Mouse (Mus musculus) layer of hippocampus, postnatal 10 days (tissue): ENCODE results near the gene Lats2. TPM values are rescaled to one million over a fixed set of nuclear protein-coding genes. Genes with fewer than 3 reads are reported as not detected.
"Not testable (repeated sequence)": the region's sequence is repeated elsewhere in the genome, so short reads cannot be mapped to it uniquely, and the experiment has no call there.

Source experiments
- DNase-seq, 2 experiments: peaks; one replicate each; pipeline ENCODE4 v3.0.0; 2021; ENCODE audit warnings: low spot score in 2 of 2
- long read RNA-seq: library from polyadenylated mRNA; stranded (forward); transcript quantifications from one replicate; pipeline ENCODE4 v2.0.0, GENCODE M21; 2023
- total RNA-seq, 2 experiments: library from RNA; stranded (reverse); gene quantifications; 2 replicates each; pipeline ENCODE4 v1.2.3; 2021

The Lats2 gene
- total RNA-seq = 10 to 100 TPM; 20.7 to 25.5 TPM
- long read RNA-seq, full-length matches to known transcripts = 4 of 9 reads
- long read RNA-seq, partial matches to known transcripts = 4 of 9 reads
- long read RNA-seq, other reads (novel, unspliced or antisense) = 1 of 9 reads

GRCm38 (mm10) chr14:57758237-57758636 lies at the start of gene Lats2:
TSS of gene Lats2 (minus strand) at chr14:57758388.
- DNase-seq = no peak

- DNase-seq = no peak
Measured at GRCm38 (mm10) chr14:57803731-57804130, 45.5 kb upstream of the Lats2 start.

GRCm38 (mm10) chr14:57797991-57798931 lies 40.1 kb upstream of the Lats2 start, which contains the start of gene Sap18:
TSS of gene Sap18 (plus strand) at chr14:57798180.
- DNase-seq = peak; percentile 94 to 96

- peak in 1 of 2 experiments; percentile 28 for DNase-seq
Measured at GRCm38 (mm10) chr14:57797551-57797950, 39.4 kb upstream of the Lats2 start.

GRCm38 (mm10) chr14:57791171-57791570 lies 33.0 kb upstream of the Lats2 start:
- DNase-seq = no peak

GRCm38 (mm10) chr14:57789759-57790158 lies 31.6 kb upstream of the Lats2 start:
- DNase-seq = no peak

GRCm38 (mm10) chr14:57789311-57789710 lies 31.1 kb upstream of the Lats2 start:
- DNase-seq = no peak

- no peak for DNase-seq
Measured at GRCm38 (mm10) chr14:57787406-57787805, 29.2 kb upstream of the Lats2 start.

- no peak for DNase-seq
Measured at GRCm38 (mm10) chr14:57772157-57772815, 14.1 kb upstream of the Lats2 start.

GRCm38 (mm10) chr14:57769102-57769501 lies 10.9 kb upstream of the Lats2 start:
- DNase-seq = no peak

- DNase-seq = no peak
Measured at GRCm38 (mm10) chr14:57760447-57761412, 2.5 kb upstream of the Lats2 start.

GRCm38 (mm10) chr14:57756094-57756493 lies 2.1 kb downstream of the Lats2 start:
- DNase-seq = no peak

GRCm38 (mm10) chr14:57755661-57756060 lies 2.5 kb downstream of the Lats2 start:
- DNase-seq = no peak

- DNase-seq = no peak
Measured at GRCm38 (mm10) chr14:57753351-57753992, 4.7 kb downstream of the Lats2 start.

- not testable (repeated sequence) for DNase-seq
Measured at GRCm38 (mm10) chr14:57751006-57751405, 7.2 kb downstream of the Lats2 start.

- no peak for DNase-seq
Measured at GRCm38 (mm10) chr14:57749501-57749900, 8.7 kb downstream of the Lats2 start.

- peak; percentile 81 to 85 for DNase-seq
Measured at GRCm38 (mm10) chr14:57746001-57746771, 12.0 kb downstream of the Lats2 start, which contains the start of gene Gm49361. TSS of gene Gm49361 (minus strand) at chr14:57746103.

GRCm38 (mm10) chr14:57745291-57745969 lies 12.8 kb downstream of the Lats2 start:
- peak; percentile 32 to 55 for DNase-seq

GRCm38 (mm10) chr14:57744547-57744946 lies 13.6 kb downstream of the Lats2 start:
- no peak for DNase-seq
